Comparison of ENCODE assay signal across 14 mouse cellular contexts in the genomic region with DNA sequence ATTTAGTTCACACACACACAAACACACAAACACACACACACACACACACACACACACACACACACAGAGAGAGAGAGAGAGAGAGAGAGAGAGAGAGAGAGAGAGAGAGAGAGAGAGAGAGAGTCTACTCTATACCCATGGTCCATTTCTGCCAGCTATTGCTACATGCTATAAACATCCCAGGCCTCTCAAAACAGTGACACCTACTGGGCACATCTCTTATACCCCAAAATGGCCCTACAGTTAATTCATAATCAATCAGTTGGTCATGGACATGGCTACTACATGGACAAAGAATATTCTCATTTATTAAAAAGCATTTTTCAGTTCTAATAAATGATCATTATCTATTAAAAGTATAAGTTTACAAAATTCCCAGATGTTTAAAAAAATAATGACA.
DNase-seq lines count a peak whose midpoint lies in the region; ATAC-seq lines count a peak whose summit lies in the region.
"Had no signal": no experiment of that assay in that cellular context is flagged by ENCODE, and none has a peak within 500 bp of the region (broad histone marks: within the 10 kb centered on the region; RNA-seq: fewer than 3 reads in every experiment).

No protein-coding gene starts in this region.

- no peaks in the 10 kb centered on the region for H3K36me3 ChIP-seq in kidney, embryonic 15.5 days
- H3K36me3 ChIP-seq: embryonic facial prominence, embryonic 15.5 days; limb, embryonic 13.5 days had no signal

- no peak overlapping the region for H3K4me2 ChIP-seq in kidney, embryonic 15.5 days
- H3K4me2 ChIP-seq: embryonic facial prominence, embryonic 15.5 days; limb, embryonic 13.5 days had no signal

- H3K27me3 ChIP-seq in kidney, embryonic 15.5 days = no peaks in the 10 kb centered on the region
- H3K27me3 ChIP-seq: embryonic facial prominence, embryonic 15.5 days; limb, embryonic 13.5 days had no signal

- no peaks in the 10 kb centered on the region for H3K4me1 ChIP-seq in kidney, embryonic 15.5 days
- H3K4me1 ChIP-seq: embryonic facial prominence, embryonic 15.5 days; limb, embryonic 13.5 days had no signal

- H3K9me3 ChIP-seq in kidney, embryonic 15.5 days (replicated peaks) = no peaks in the 10 kb centered on the region
- H3K9me3 ChIP-seq: embryonic facial prominence, embryonic 15.5 days; limb, embryonic 13.5 days had no signal

- H3K27ac ChIP-seq in kidney, embryonic 15.5 days = no peak overlapping the region
- H3K27ac ChIP-seq: embryonic facial prominence, embryonic 15.5 days; limb, embryonic 13.5 days had no signal

- no peak overlapping the region for H3K9ac ChIP-seq in kidney, embryonic 15.5 days
- H3K9ac ChIP-seq: embryonic facial prominence, embryonic 15.5 days; forebrain, postnatal 0 days; limb, embryonic 13.5 days had no signal

- no peak for ATAC-seq in kidney, embryonic 15.5 days (replicated peaks; ENCODE audit: low FRiP score)
- ATAC-seq: forebrain, postnatal 0 days had no signal

- peak; percentile 5 for DNase-seq in adrenal gland, postnatal 14 days
- DNase-seq in adrenal gland, adult 8-10 months = no peak
- DNase-seq in kidney, postnatal 10 days = peak; percentile 22
- peak; percentile 72 for DNase-seq in 416B (ENCODE audit: low read depth)
- peak; percentile 50 for DNase-seq in embryo, embryonic 10.5 days (ENCODE audit: low spot score)
- DNase-seq in urinary bladder, adult 18-20 months (ENCODE audit: low spot score in 2 of 2) = no peak
- no peak for DNase-seq in neural tube, embryonic 10.5 days (ENCODE audit: extremely low spot score, low spot score)
- DNase-seq: B cell, adult 2 months; cerebellum, adult 2 months; forebrain, postnatal 0 days; gastrocnemius, postnatal 36 days had no signal

- H3K4me3 ChIP-seq in kidney, embryonic 15.5 days (replicated peaks) = no peak overlapping the region
- H3K4me3 ChIP-seq: embryonic facial prominence, embryonic 15.5 days; limb, embryonic 13.5 days had no signal

Comparison
In these comparisons a context has a peak if more than half of its experiments do, and no peak if none do; other contexts are left out.
1. DNase-seq: peak in adrenal gland, postnatal 14 days (single experiment), kidney, postnatal 10 days (single experiment), 416B (single experiment) and embryo, embryonic 10.5 days (single experiment); none in adrenal gland, adult 8-10 months (single experiment), urinary bladder, adult 18-20 months (0 of 2) and neural tube, embryonic 10.5 days (single experiment).